Mouse (Mus musculus) neutrophil, adult 65 days (primary cell): ENCODE results near the gene Galp. TPM values are rescaled to one million over a fixed set of nuclear protein-coding genes. Genes with fewer than 3 reads are reported as not detected.

ENCODE experiments used
- total RNA-seq: library from RNA; stranded (reverse); gene quantifications from 2 replicates; pipeline ENCODE4 v1.2.4, GENCODE M21; 2023

The Galp gene
- total RNA-seq = not detected in 2 replicates

GRCm38 (mm10) chr7:6196790-6197189 is at the start of gene Galp:
Gene Galp, plus strand, starts transcription at chr7:6197090.

GRCm38 (mm10) chr7:6155901-6156411 is 40.9 kb upstream of the Galp start, which contains the start of gene Zfp787:
Gene Zfp787, minus strand, starts transcription at chr7:6155997.

GRCm38 (mm10) chr7:6172006-6172649 is 24.8 kb upstream of the Galp start, which contains the start of gene Zfp444:
Gene Zfp444, plus strand, starts transcription at chr7:6172226.

GRCm38 (mm10) chr7:6221978-6222377 is 25.1 kb downstream of the Galp start, which contains the start of gene Zscan5b:
Gene Zscan5b, plus strand, starts transcription at chr7:6222278.

GRCm38 (mm10) chr7:6252410-6252809 is 55.5 kb downstream of the Galp start, which contains the start of gene Epp13:
Gene Epp13, plus strand, starts transcription at chr7:6252710.

Other genes with a start within 250 kb of the Galp start
- not detected in 2 replicates for gene Vmn1r65, start 186.1 kb upstream of the Galp start, total RNA-seq
- gene Nlrp4c, start 151.9 kb upstream of the Galp start, total RNA-seq = not detected in 2 replicates
- 36.8 and 42.4 TPM in 2 replicates for gene Zfp787, start 41.1 kb upstream of the Galp start, total RNA-seq
- 3.5 and 4.4 TPM in 2 replicates for gene Zfp444, start 24.9 kb upstream of the Galp start, total RNA-seq
- not detected in 2 replicates for gene Zscan5b, start 25.2 kb downstream of the Galp start, total RNA-seq
- not detected in 2 replicates for gene Epp13, start 55.6 kb downstream of the Galp start, total RNA-seq
- gene Zfp667, start 89.5 kb downstream of the Galp start, total RNA-seq = 0.16 and 0.34 TPM in 2 replicates
- gene Zfp583, start 134.2 kb downstream of the Galp start, total RNA-seq = 1.1 TPM in 1 of 2 replicates, not detected in the other
- not detected in 2 replicates for gene Gm3854, start 146.7 kb downstream of the Galp start, total RNA-seq
- gene Zfp78, start 166.2 kb downstream of the Galp start, total RNA-seq = 0.52 and 0.69 TPM in 2 replicates
- gene Zfp28, start 186.2 kb downstream of the Galp start, total RNA-seq = 1.8 and 2.3 TPM in 2 replicates
- gene Smim17, start 201.6 kb downstream of the Galp start, total RNA-seq = not detected in 2 replicates
- gene Gm20715, start 213.2 kb downstream of the Galp start, total RNA-seq = 0.09 TPM in 1 of 2 replicates, not detected in the other
- not detected in 2 replicates for gene Olfr1344, start 241.6 kb downstream of the Galp start, total RNA-seq